Mouse (Mus musculus) myocyte (in vitro differentiated cells): ENCODE measurements around the gene Klc4. TPM values are rescaled to one million over a fixed set of nuclear protein-coding genes. Genes with fewer than 3 reads are reported as not detected.

Source experiments
- H3K27me3 ChIP-seq: one replicate; pipeline ENCODE4 v1.6.1; 2011; ENCODE audit not compliant: control insufficient read depth, insufficient read depth, insufficient read length
- H3K36me3 ChIP-seq: one replicate; pipeline ENCODE4 v1.6.1; 2011; ENCODE audit not compliant: control insufficient read depth, insufficient read depth
- H3K4me2 ChIP-seq: one replicate; pipeline ENCODE4 v1.6.1; 2011; ENCODE audit warnings: low read depth, control low read depth
- H3K4me3 ChIP-seq: one replicate; pipeline ENCODE4 v1.5.1; 2011; ENCODE audit warnings: mild to moderate bottlenecking, control low read depth, moderate library complexity
- H3K79me2 ChIP-seq: one replicate; pipeline ENCODE4 v1.6.1; 2011; ENCODE audit not compliant: control insufficient read depth, insufficient read depth
- H3ac ChIP-seq: one replicate; pipeline ENCODE4 v1.6.1; 2011; ENCODE audit not compliant: control insufficient read depth, insufficient read length
- CEBPB ChIP-seq: IDR thresholded peaks from 2 replicates; pipeline ENCODE4 v1.6.1; 2011; ENCODE audit warnings: mild to moderate bottlenecking, moderate library complexity; ENCODE audit not compliant: poor library complexity, insufficient read depth, severe bottlenecking
- E2F4 ChIP-seq: IDR thresholded peaks from one replicate; pipeline ENCODE4 v1.6.1; 2011; ENCODE audit warnings: mild to moderate bottlenecking, control low read depth, moderate library complexity; ENCODE audit not compliant: insufficient read depth
- MAX ChIP-seq: IDR thresholded peaks from one replicate; pipeline ENCODE4 v1.6.1; 2011; ENCODE audit warnings: low read depth, mild to moderate bottlenecking, control low read depth
- MYOD1 ChIP-seq, 3 experiments: IDR thresholded peaks; one replicate each; pipeline ENCODE4 v1.6.1; 2011; ENCODE audit warnings: control low read depth in 2 of 3, low read depth in 2 of 3, mild to moderate bottlenecking in 2 of 3, moderate library complexity in 1 of 3; ENCODE audit not compliant: insufficient read length in 2 of 3, control insufficient read depth in 1 of 3
- MYOG ChIP-seq, 3 experiments: IDR thresholded peaks; one replicate each; pipeline ENCODE4 v1.6.1; 2011; ENCODE audit warnings: control low read depth in 2 of 3, low read depth in 2 of 3, mild to moderate bottlenecking in 2 of 3; ENCODE audit not compliant: insufficient read length in 2 of 3, control insufficient read depth in 1 of 3, insufficient read depth in 1 of 3
- POLR2A ChIP-seq: IDR thresholded peaks from one replicate; pipeline ENCODE4 v1.6.1; 2011; ENCODE audit warnings: low read depth, mild to moderate bottlenecking, control low read depth, moderate library complexity; ENCODE audit not compliant: insufficient read length
- POLR2AphosphoS2 ChIP-seq: IDR thresholded peaks from one replicate; pipeline ENCODE4 v1.6.1; 2011; ENCODE audit warnings: low read depth, control low read depth; ENCODE audit not compliant: insufficient read length
- REST ChIP-seq: IDR thresholded peaks from one replicate; pipeline ENCODE4 v1.6.1; 2011; ENCODE audit warnings: mild to moderate bottlenecking, control low read depth, moderate library complexity; ENCODE audit not compliant: insufficient read depth, insufficient read length
- SRF ChIP-seq: IDR thresholded peaks from one replicate; pipeline ENCODE4 v1.6.1; 2011; ENCODE audit warnings: low read depth; ENCODE audit not compliant: control insufficient read depth, insufficient read length
- TCF12 ChIP-seq: IDR thresholded peaks from one replicate; pipeline ENCODE4 v1.6.1; 2011; ENCODE audit warnings: mild to moderate bottlenecking, control low read depth; ENCODE audit not compliant: poor library complexity, insufficient read depth, severe bottlenecking
- TCF3 ChIP-seq: IDR thresholded peaks from one replicate; pipeline ENCODE4 v1.6.1; 2011; ENCODE audit warnings: low read depth, control low read depth; ENCODE audit not compliant: insufficient read length
- USF1 ChIP-seq: IDR thresholded peaks from one replicate; pipeline ENCODE4 v1.6.1; 2011; ENCODE audit warnings: low read depth, mild to moderate bottlenecking, control low read depth, moderate library complexity
- polyA plus RNA-seq: library from polyadenylated mRNA; unstranded; fragments of >200 nt; fragmentation: generic; extraction: Trizol; gene quantifications from one replicate; pipeline ENCODE4 v1.2.1, GENCODE M21; 2012; ENCODE audit warnings: missing spikeins

The Klc4 gene
- polyA plus RNA-seq, 1 experiment: 19.2 TPM

GRCm38 (mm10) chr17:46648436-46648835 is 2.6 kb upstream of the Klc4 start:
- H3K36me3 ChIP-seq: peaks cover 5% of the 10 kb centered on the region
- peaks cover 12% of the 10 kb centered on the region for H3K79me2 ChIP-seq
- H3ac ChIP-seq: no peak overlapping the region
- H3K4me3 ChIP-seq: no peak overlapping the region
- no peak overlapping the region for H3K4me2 ChIP-seq
- TF ChIP-seq MYOG (IDR thresholded peaks at IDR 0.05; ENCODE audit: control insufficient read depth in 1 of 3, insufficient read depth in 1 of 3, insufficient read length in 2 of 3, low read depth in 2 of 3) (no peak), E2F4 (no peak), POLR2A (no peak), TCF3 (no peak), CEBPB (no peak), POLR2AphosphoS2 (no peak), USF1 (no peak), MYOD1 (IDR thresholded peaks at IDR 0.05; ENCODE audit: control insufficient read depth in 1 of 3, insufficient read length in 2 of 3, low read depth in 2 of 3) (no peak), SRF (no peak), TCF12 (no peak), MAX (no peak)
- no peaks in the 10 kb centered on the region for H3K27me3 ChIP-seq

GRCm38 (mm10) chr17:46647279-46647678 is 1.5 kb upstream of the Klc4 start:
- H3K79me2 ChIP-seq: peaks cover 12% of the 10 kb centered on the region
- no peaks in the 10 kb centered on the region for H3K27me3 ChIP-seq
- H3ac ChIP-seq: no peak overlapping the region
- peak overlapping the region; percentile 78 for H3K4me3 ChIP-seq
- no peak for TF ChIP-seq E2F4
- no peak for TF ChIP-seq CEBPB
- TF ChIP-seq MAX: no peak
- no peak for TF ChIP-seq POLR2A
- TF ChIP-seq SRF: no peak
- no peak for TF ChIP-seq REST
- no peak for TF ChIP-seq MYOG (IDR thresholded peaks at IDR 0.05; ENCODE audit: control insufficient read depth in 1 of 3, insufficient read depth in 1 of 3, insufficient read length in 2 of 3, low read depth in 2 of 3)
- TF ChIP-seq USF1: no peak
- TF ChIP-seq TCF12: no peak
- TF ChIP-seq MYOD1 (IDR thresholded peaks at IDR 0.05; ENCODE audit: control insufficient read depth in 1 of 3, insufficient read length in 2 of 3, low read depth in 2 of 3): no peak
- TF ChIP-seq POLR2AphosphoS2: no peak
- TF ChIP-seq TCF3: no peak
- H3K4me2 ChIP-seq: peak overlapping the region; percentile 96
- H3K36me3 ChIP-seq: peaks cover 5% of the 10 kb centered on the region

GRCm38 (mm10) chr17:46646322-46646662 is 470 bp upstream of the Klc4 start:
- H3K27me3 ChIP-seq: no peaks in the 10 kb centered on the region
- TF ChIP-seq POLR2AphosphoS2 (no peak), USF1 (peak; percentile 93)
- H3ac ChIP-seq: peak overlapping the region; percentile 20
- H3K4me3 ChIP-seq: peak overlapping the region; percentile 78
- H3K36me3 ChIP-seq: peaks cover 5% of the 10 kb centered on the region
- H3K4me2 ChIP-seq: peak overlapping the region; percentile 96
- peaks cover 12% of the 10 kb centered on the region for H3K79me2 ChIP-seq

- no peaks in the 10 kb centered on the region for H3K27me3 ChIP-seq
- H3K36me3 ChIP-seq: peaks cover 9% of the 10 kb centered on the region
- TF ChIP-seq TCF12 (no peak), MYOD1 (IDR thresholded peaks at IDR 0.05; ENCODE audit: control insufficient read depth in 1 of 3, insufficient read length in 2 of 3, low read depth in 2 of 3) (no peak), CEBPB (no peak), TCF3 (no peak), USF1 (no peak), POLR2AphosphoS2 (no peak), REST (no peak), E2F4 (no peak), POLR2A (no peak), MAX (no peak), SRF (no peak), MYOG (IDR thresholded peaks at IDR 0.05; ENCODE audit: control insufficient read depth in 1 of 3, insufficient read depth in 1 of 3, insufficient read length in 2 of 3, low read depth in 2 of 3) (no peak)
- peak overlapping the region; percentile 78 for H3K4me3 ChIP-seq
- peak overlapping the region; percentile 20 for H3ac ChIP-seq
- peak overlapping the region; percentile 98 for H3K4me2 ChIP-seq
- H3K79me2 ChIP-seq: peaks cover 12% of the 10 kb centered on the region
Measured at GRCm38 (mm10) chr17:46644916-46645475, 826 bp downstream of the Klc4 start.
